Mouse (Mus musculus) liver, adult 2 months (tissue): Measurements from ENCODE around the gene Wdr34. TPM values are rescaled to one million over a fixed set of nuclear protein-coding genes. Genes with fewer than 3 reads are reported as not detected.

ENCODE experiments used
- DNase-seq: peaks from one replicate; pipeline ENCODE4 v3.0.0-alpha.2; 2011; ENCODE audit warnings: low read depth, low spot score; ENCODE audit errors: extremely low read depth
- H3K27ac ChIP-seq: fragments of 200-500 bp; replicated peaks from 2 replicates; pipeline ENCODE4 v1.5.1; 2012; ENCODE audit warnings: low read depth, mild to moderate bottlenecking, control low read depth, inconsistent platforms, low read length; ENCODE audit not compliant: insufficient read depth
- H3K27me3 ChIP-seq: fragments of 200-500 bp; 2 replicates; pipeline ENCODE4 v1.6.1; 2012; ENCODE audit warnings: mild to moderate bottlenecking, moderate library complexity, low read length, inconsistent platforms; ENCODE audit not compliant: control insufficient read depth, insufficient read depth
- H3K36me3 ChIP-seq: fragments of 200-500 bp; 2 replicates; pipeline ENCODE4 v1.6.1; 2012; ENCODE audit warnings: low read length, inconsistent platforms; ENCODE audit not compliant: control insufficient read depth, insufficient read depth
- H3K4me1 ChIP-seq: fragments of 200-500 bp; 2 replicates; pipeline ENCODE4 v1.6.1; 2011; ENCODE audit warnings: low read length; ENCODE audit not compliant: control insufficient read depth, insufficient read depth
- H3K4me3 ChIP-seq: fragments of 200-500 bp; 2 replicates; pipeline ENCODE4 v1.5.1; 2011; ENCODE audit warnings: low read depth, mild to moderate bottlenecking, control low read depth, low read length, moderate library complexity; ENCODE audit not compliant: insufficient read depth
- H3K79me2 ChIP-seq: fragments of 200-500 bp; 2 replicates; pipeline ENCODE4 v1.6.1; 2012; ENCODE audit warnings: inconsistent platforms, mild to moderate bottlenecking, low read length, moderate library complexity; ENCODE audit not compliant: control insufficient read depth, insufficient read depth
- H3K9ac ChIP-seq: fragments of 200-500 bp; 2 replicates; pipeline ENCODE4 v1.6.1; 2012; ENCODE audit warnings: low read depth, mild to moderate bottlenecking, control low read depth, inconsistent platforms, low read length
- CTCF ChIP-seq: fragments of 200-500 bp; IDR thresholded peaks from 2 replicates; pipeline ENCODE4 v1.5.1; 2011; ENCODE audit warnings: low read depth, low read length, control low read depth
- POLR2A ChIP-seq: fragments of 200-500 bp; IDR thresholded peaks from 2 replicates; pipeline ENCODE4 v1.6.1; 2011; ENCODE audit warnings: low read length, control low read depth; ENCODE audit not compliant: insufficient read depth; ENCODE audit errors: extremely low read depth
- WGBS: fragments of 180-500 bp; shearing (Covaris S2); methylation state at CpG from one replicate; pipeline ENCODE4 v1.1.7; 2018; 5-methylcytosine and 5-hydroxymethylcytosine counted together
- polyA plus RNA-seq: library from polyadenylated mRNA; depleted of rRNA; stranded (reverse); fragments of >200 nt; gene quantifications from 2 replicates; pipeline ENCODE4 v1.2.3, GENCODE M21; 2012
- total RNA-seq: library from RNA; depleted of rRNA; stranded (reverse); fragments of >200 nt; gene quantifications from 2 replicates; pipeline ENCODE4 v1.2.3, GENCODE M21; 2014

Wdr34 gene
- total and polyA plus RNA-seq, 2 experiments, result 5.5 to 9.7 TPM

- TF ChIP-seq CTCF (no peak), POLR2A (no peak)
- WGBS, result 74% methylated on average over 6 of the region's 6 CpGs
- Histone ChIP-seq H3K9ac (no peak overlapping the region), H3K4me3 (no peak overlapping the region), H3K27me3 (no peaks in the 10 kb centered on the region), H3K79me2 (no peaks in the 10 kb centered on the region), H3K4me1 (no peaks in the 10 kb centered on the region), H3K36me3 (peaks cover 25% of the 10 kb centered on the region), H3K27ac (no peak overlapping the region)
- no peak for DNase-seq
These were observed 15.7 kb downstream of the Wdr34 start for GRCm38 (mm10) chr2:30032957-30033356.

GRCm38 (mm10) chr2:30032244-30032846, 16.3 kb downstream of the Wdr34 start:
- no peak overlapping the region for H3K27ac ChIP-seq
- TF ChIP-seq POLR2A (no peak), CTCF (0 out of 2 replicates have a peak, but pooled peaks have one; percentile 8)
- H3K4me3 ChIP-seq, result no peak overlapping the region
- 73% methylated on average over 11 of the region's 11 CpGs for WGBS
- no peaks in the 10 kb centered on the region for H3K79me2 ChIP-seq
- H3K27me3 ChIP-seq, result no peaks in the 10 kb centered on the region
- H3K4me1 ChIP-seq, result no peaks in the 10 kb centered on the region
- DNase-seq, result no peak
- H3K36me3 ChIP-seq, result peaks cover 30% of the 10 kb centered on the region
- H3K9ac ChIP-seq, result no peak overlapping the region

GRCm38 (mm10) chr2:30026997-30027396, 21.7 kb downstream of the Wdr34 start:
- Histone ChIP-seq H3K27ac (no peak overlapping the region), H3K79me2 (no peaks in the 10 kb centered on the region), H3K27me3 (no peaks in the 10 kb centered on the region), H3K4me1 (no peaks in the 10 kb centered on the region), H3K9ac (no peak overlapping the region), H3K36me3 (peaks cover 72% of the 10 kb centered on the region), H3K4me3 (no peak overlapping the region)
- TF ChIP-seq CTCF (no peak), POLR2A (no peak)
- 89% methylated on average over 5 of the region's 5 CpGs for WGBS
- peak; percentile 45 for DNase-seq

- Histone ChIP-seq H3K4me3 (no peak overlapping the region), H3K27ac (no peak overlapping the region), H3K79me2 (no peaks in the 10 kb centered on the region), H3K4me1 (no peaks in the 10 kb centered on the region), H3K36me3 (peaks cover 79% of the 10 kb centered on the region), H3K9ac (no peak overlapping the region), H3K27me3 (no peaks in the 10 kb centered on the region)
- 90% methylated on average over 4 of the region's 4 CpGs for WGBS
- TF ChIP-seq CTCF (no peak), POLR2A (no peak)
- no peak for DNase-seq
These were observed 23.2 kb downstream of the Wdr34 start for GRCm38 (mm10) chr2:30025454-30025853.

- H3K36me3 ChIP-seq, result peaks cover 76% of the 10 kb centered on the region
- no peak overlapping the region for H3K9ac ChIP-seq
- H3K79me2 ChIP-seq, result no peaks in the 10 kb centered on the region
- H3K4me3 ChIP-seq, result no peak overlapping the region
- H3K27ac ChIP-seq, result no peak overlapping the region
- TF ChIP-seq CTCF, result no peak
- WGBS, result 73% methylated on average over 11 of the region's 11 CpGs
- H3K4me1 ChIP-seq, result no peaks in the 10 kb centered on the region
- H3K27me3 ChIP-seq, result no peaks in the 10 kb centered on the region
- DNase-seq, result peak; percentile 19
These were observed 34.2 kb downstream of the Wdr34 start for GRCm38 (mm10) chr2:30014326-30014966.

GRCm38 (mm10) chr2:30010840-30011281, 37.8 kb downstream of the Wdr34 start:
- H3K9ac ChIP-seq, result no peak overlapping the region
- no peak overlapping the region for H3K27ac ChIP-seq
- H3K36me3 ChIP-seq, result peaks cover 75% of the 10 kb centered on the region
- H3K4me1 ChIP-seq, result no peaks in the 10 kb centered on the region
- no peak overlapping the region for H3K4me3 ChIP-seq
- H3K27me3 ChIP-seq, result no peaks in the 10 kb centered on the region
- DNase-seq, result peak; percentile 82
- TF ChIP-seq POLR2A (no peak), CTCF (no peak)
- no peaks in the 10 kb centered on the region for H3K79me2 ChIP-seq
- 28% methylated on average over 8 of the region's 8 CpGs for WGBS
